Mouse (Mus musculus) spleen, adult 2 months (tissue): ENCODE measurements around the gene Rbpms2. TPM values are rescaled to one million over a fixed set of nuclear protein-coding genes. Genes with fewer than 3 reads are reported as not detected.
A peak's percentile ranks its signal among the peaks of the same experiment; 100 is the strongest.

Source experiments
- DNase-seq, 2 experiments: peaks; one replicate each; pipeline versions ENCODE4 v3.0.0 to v3.0.0-alpha.2; 2012 to 2021; ENCODE audit warnings: low spot score in 2 of 2, low read depth in 1 of 2
- H3K27ac ChIP-seq: fragments of 200-500 bp; 2 replicates; pipeline ENCODE4 v1.5.1; 2012; ENCODE audit warnings: low read length, inconsistent platforms; ENCODE audit not compliant: insufficient read depth
- H3K27me3 ChIP-seq: fragments of 200-500 bp; 2 replicates; pipeline ENCODE4 v1.6.1; 2012; ENCODE audit warnings: mild to moderate bottlenecking, moderate library complexity, low read length, inconsistent platforms; ENCODE audit not compliant: control insufficient read depth, insufficient read depth
- H3K36me3 ChIP-seq: fragments of 200-500 bp; 2 replicates; pipeline ENCODE4 v1.6.1; 2012; ENCODE audit warnings: mild to moderate bottlenecking, low read length, inconsistent platforms; ENCODE audit not compliant: control insufficient read depth, insufficient read depth
- H3K4me1 ChIP-seq: fragments of 200-500 bp; 2 replicates; pipeline ENCODE4 v1.6.1; 2011; ENCODE audit warnings: inconsistent platforms; ENCODE audit not compliant: control insufficient read depth, insufficient read depth, insufficient read length
- H3K4me3 ChIP-seq: fragments of 200-500 bp; 2 replicates; pipeline ENCODE4 v1.5.1; 2011; ENCODE audit warnings: mild to moderate bottlenecking, inconsistent platforms; ENCODE audit not compliant: insufficient read depth, insufficient read length; ENCODE audit errors: extremely low read depth
- CTCF ChIP-seq: fragments of 200-500 bp; IDR thresholded peaks from 2 replicates; pipeline ENCODE4 v1.5.1; 2011; ENCODE audit warnings: mild to moderate bottlenecking, inconsistent platforms; ENCODE audit not compliant: insufficient read depth, insufficient read length, insufficient replicate concordance; ENCODE audit errors: extremely low read depth
- POLR2A ChIP-seq: fragments of 200-500 bp; IDR thresholded peaks from 2 replicates; pipeline ENCODE4 v1.6.1; 2011; ENCODE audit warnings: low read depth, low read length, inconsistent platforms
- WGBS: fragments of 180-500 bp; shearing (Covaris S2); methylation state at CpG from one replicate; pipeline ENCODE4 v1.1.7; 2018; 5-methylcytosine and 5-hydroxymethylcytosine counted together
- polyA plus RNA-seq: library from polyadenylated mRNA; depleted of rRNA; stranded (reverse); fragments of >200 nt; gene quantifications from 2 replicates; pipeline ENCODE4 v1.2.3, GENCODE M21; 2012

Gene Rbpms2
- polyA plus RNA-seq, 1 experiment: 13.9 TPM

- no peaks in the 10 kb centered on the region for H3K27me3 ChIP-seq
- H3K4me3 ChIP-seq: no peak overlapping the region
- TF ChIP-seq CTCF (no peak), POLR2A (no peak)
- H3K36me3 ChIP-seq: no peaks in the 10 kb centered on the region
- DNase-seq: no peak
- H3K4me1 ChIP-seq: no peaks in the 10 kb centered on the region
- WGBS: 90% methylated on average over 4 of the region's 4 CpGs
- no peak overlapping the region for H3K27ac ChIP-seq
These were observed 8.3 kb upstream of the Rbpms2 start for GRCm38 (mm10) chr9:65621196-65621595.

GRCm38 (mm10) chr9:65621666-65622065 lies 7.8 kb upstream of the Rbpms2 start:
- H3K27ac ChIP-seq: no peak overlapping the region
- H3K4me1 ChIP-seq: no peaks in the 10 kb centered on the region
- no peaks in the 10 kb centered on the region for H3K27me3 ChIP-seq
- no peak for DNase-seq
- WGBS: 83% methylated on average over 2 of the region's 2 CpGs
- no peaks in the 10 kb centered on the region for H3K36me3 ChIP-seq
- H3K4me3 ChIP-seq: no peak overlapping the region
- TF ChIP-seq CTCF: no peak
- TF ChIP-seq POLR2A: no peak

- no peak for DNase-seq
- 28% methylated on average over 5 of the region's 5 CpGs for WGBS
- H3K27ac ChIP-seq: no peak overlapping the region
- no peak for TF ChIP-seq POLR2A
- TF ChIP-seq CTCF: no peak
- no peaks in the 10 kb centered on the region for H3K4me1 ChIP-seq
- no peak overlapping the region for H3K4me3 ChIP-seq
- no peaks in the 10 kb centered on the region for H3K36me3 ChIP-seq
- H3K27me3 ChIP-seq: no peaks in the 10 kb centered on the region
These were observed 6.6 kb upstream of the Rbpms2 start for GRCm38 (mm10) chr9:65622826-65623225.

- no peak for DNase-seq
- WGBS: 70% methylated on average over 2 of the region's 2 CpGs
- Histone ChIP-seq H3K27me3 (peaks cover 6% of the 10 kb centered on the region), H3K27ac (no peak overlapping the region), H3K36me3 (no peaks in the 10 kb centered on the region), H3K4me1 (no peaks in the 10 kb centered on the region), H3K4me3 (no peak overlapping the region)
- TF ChIP-seq CTCF (no peak), POLR2A (no peak)
These were observed 5.2 kb upstream of the Rbpms2 start for GRCm38 (mm10) chr9:65624266-65624665.

- Histone ChIP-seq H3K4me3 (peak overlapping the region; percentile 72), H3K27ac (no peak overlapping the region), H3K4me1 (peaks cover 3% of the 10 kb centered on the region; the same call in 1 of the 2 replicates), H3K36me3 (no peaks in the 10 kb centered on the region), H3K27me3 (peaks cover 25% of the 10 kb centered on the region)
- DNase-seq: peak in 1 of 2 experiments; percentile 16
- no peak for TF ChIP-seq CTCF
- no peak for TF ChIP-seq POLR2A
- WGBS: under 1% methylated on average over 53 of the region's 83 CpGs
These were observed 551 bp downstream of the Rbpms2 start for GRCm38 (mm10) chr9:65629767-65630630.

- H3K27me3 ChIP-seq: peaks cover 25% of the 10 kb centered on the region
- 5% methylated on average over 71 of the region's 78 CpGs for WGBS
- H3K36me3 ChIP-seq: no peaks in the 10 kb centered on the region
- H3K27ac ChIP-seq: no peak overlapping the region
- peak overlapping the region; percentile 72 for H3K4me3 ChIP-seq
- no peak for DNase-seq
- H3K4me1 ChIP-seq: peaks cover 3% of the 10 kb centered on the region; the same call in 1 of the 2 replicates
- TF ChIP-seq POLR2A (no peak), CTCF (no peak)
These were observed 1.3 kb downstream of the Rbpms2 start for GRCm38 (mm10) chr9:65630631-65631353.
